8 mouse cellular contexts compared by ENCODE assay signal in genomic region chr1:61139291-61139983, GRCm38 (mm10).
DNase-seq lines count a peak whose midpoint lies in the region; ATAC-seq and TF ChIP-seq lines count a peak whose summit lies in the region.

No protein-coding gene starts in this region.

- WGBS in forebrain, embryonic 14.5 days = 3% methylated on average over 15 of the region's 15 CpGs
- 9% methylated on average over 15 of the region's 15 CpGs for WGBS in lung, embryonic 15.5 days

- intact Hi-C loops in heart, postnatal 36 days (cut with DNase I) = loop anchor here (2.0 to 5.0 kb wide), 2 partner anchors 1828 to 1847 kb away; no protein-coding TSS in a partner anchor

- H3K9ac ChIP-seq in CH12.LX (ENCODE audit: insufficient read depth, low read depth) = peak overlapping the region; percentile 67
- peak overlapping the region; percentile 50 for H3K9ac ChIP-seq in forebrain, embryonic 14.5 days (ENCODE audit: low read length)
- H3K9ac ChIP-seq in lung, embryonic 15.5 days = no peak overlapping the region

- DNase-seq in CH12.LX (ENCODE audit: extremely low read depth) = peak; percentile 79
- peak; percentile 37 for DNase-seq in adrenal gland, adult 2 months
- peak; percentile 85 for DNase-seq in forebrain, embryonic 14.5 days (ENCODE audit: low spot score)
- peak; percentile 34 to 36 for DNase-seq in heart, postnatal 36 days
- DNase-seq in layer of hippocampus, adult 8-10 months (ENCODE audit: low spot score in 2 of 2) = peak; percentile 48 to 50
- DNase-seq in right cerebral cortex, adult 2 months (ENCODE audit: low spot score in 2 of 2) = peak; percentile 38 to 59
- no peak for DNase-seq in urinary bladder, postnatal 10 days (ENCODE audit: low spot score)

- in situ Hi-C loops in CH12.LX (cut with MboI; ENCODE audit: low pct_ligation_motif_present, low pct_unique_long_range_greater_than_20kb, low sequenced_read_pairs) = loop anchor here (10.0 to 25.0 kb wide), 4 partner anchors 235 to 1848 kb away; partner anchors contain the start of gene Nrp2

- TF ChIP-seq RAD21 in CH12.LX (IDR thresholded peaks at IDR 0.05; ENCODE audit: low read depth, low read length) = peak; percentile 94

- peak; percentile 86 for TF ChIP-seq EP300 in CH12.LX (IDR thresholded peaks at IDR 0.05; ENCODE audit: low read length)

- peak overlapping the region; percentile 98 for H3K4me2 ChIP-seq in CH12.LX (ENCODE audit: insufficient read depth, low read depth, poor library complexity, severe bottlenecking)
- H3K4me2 ChIP-seq in forebrain, embryonic 14.5 days (ENCODE audit: low read length) = peak overlapping the region; percentile 46
- H3K4me2 ChIP-seq in lung, embryonic 15.5 days = peak overlapping the region; percentile 48

- H3K36me3 ChIP-seq in CH12.LX (replicated peaks in 1 of 2; ENCODE audit: control insufficient read depth in 1 of 2, insufficient read depth in 1 of 2, low read length in 1 of 2) = no peaks in the 10 kb centered on the region
- H3K36me3 ChIP-seq in forebrain, embryonic 14.5 days (ENCODE audit: control insufficient read depth, insufficient read depth, low read length) = no peaks in the 10 kb centered on the region
- H3K36me3 ChIP-seq in lung, embryonic 15.5 days = no peaks in the 10 kb centered on the region

- dilution Hi-C loops in CH12.LX (cut with MboI; ENCODE audit: extremely low pct_ligation_motif_present, extremely low pct_unique_long_range_greater_than_20kb, low sequenced_read_pairs) = no loop called here

- peak overlapping the region; percentile 80 for H3K27ac ChIP-seq in CH12.LX (ENCODE audit: insufficient read depth, low read depth)
- peak overlapping the region; percentile 65 for H3K27ac ChIP-seq in forebrain, embryonic 14.5 days (ENCODE audit: low read depth, low read length)
- H3K27ac ChIP-seq in lung, embryonic 15.5 days = no peak overlapping the region

- no peak for TF ChIP-seq POLR2A in CH12.LX (IDR thresholded peaks at IDR 0.05; ENCODE audit: low read depth, low read length)

- no peaks in the 10 kb centered on the region for H3K79me2 ChIP-seq in CH12.LX (replicated peaks; ENCODE audit: control insufficient read depth, extremely low read depth, insufficient read depth, poor library complexity, severe bottlenecking)

- ATAC-seq in forebrain, embryonic 14.5 days = peak; percentile 80
- ATAC-seq in lung, embryonic 15.5 days (ENCODE audit: borderline replicate concordance, extremely low read depth, low FRiP score, low TSS enrichment) = no peak

- no peaks in the 10 kb centered on the region for H3K9me3 ChIP-seq in CH12.LX (replicated peaks; ENCODE audit: low read length)
- H3K9me3 ChIP-seq in forebrain, embryonic 14.5 days (replicated peaks; ENCODE audit: control insufficient read depth, low read length) = no peaks in the 10 kb centered on the region
- H3K9me3 ChIP-seq in lung, embryonic 15.5 days = no peaks in the 10 kb centered on the region

- H3K4me3 ChIP-seq in CH12.LX (replicated peaks in 1 of 3; ENCODE audit: low read depth in 2 of 3, low read length in 2 of 3, poor library complexity in 1 of 3) = peak overlapping the region; percentile 16 to 41 (median 20)
- peak overlapping the region; percentile 16 for H3K4me3 ChIP-seq in forebrain, embryonic 14.5 days (ENCODE audit: low read depth, low read length)
- H3K4me3 ChIP-seq in lung, embryonic 15.5 days = peak overlapping the region; percentile 4; the same call in 1 of the 2 replicates

- H3K27me3 ChIP-seq in CH12.LX (replicated peaks) = no peaks in the 10 kb centered on the region
- H3K27me3 ChIP-seq in forebrain, embryonic 14.5 days (replicated peaks; ENCODE audit: control insufficient read depth, insufficient read depth, low read length) = no peaks in the 10 kb centered on the region
- no peaks in the 10 kb centered on the region for H3K27me3 ChIP-seq in lung, embryonic 15.5 days

- peak; percentile 70 to 91 for TF ChIP-seq CTCF in CH12.LX (conservative IDR thresholded peaks at IDR 0.05 in 1 of 2, IDR thresholded peaks at IDR 0.05 in 1 of 2; ENCODE audit: low read depth in 2 of 2, low read length in 2 of 2)

- peaks cover 27 to 62% of the 10 kb centered on the region in 2 experiments for H3K4me1 ChIP-seq in CH12.LX (ENCODE audit: control insufficient read depth in 1 of 2, insufficient read depth in 2 of 2)
- H3K4me1 ChIP-seq in forebrain, embryonic 14.5 days (ENCODE audit: control insufficient read depth, insufficient read depth, low read length) = peaks cover 42% of the 10 kb centered on the region
- H3K4me1 ChIP-seq in lung, embryonic 15.5 days = peaks cover 53% of the 10 kb centered on the region

TF ChIP-seq in CH12.LX, 34 proteins besides CTCF, POLR2A, EP300 and RAD21:
- TF ChIP-seq CHD2 (IDR thresholded peaks at IDR 0.05; ENCODE audit: low read length) = peak; percentile 98
- no peak for TF ChIP-seq MAX (IDR thresholded peaks at IDR 0.05; ENCODE audit: low read length)
- TF ChIP-seq MAFK (IDR thresholded peaks at IDR 0.05; ENCODE audit: insufficient replicate concordance, low read length) = no peak
- no peak for TF ChIP-seq MXI1 (IDR thresholded peaks at IDR 0.05; ENCODE audit: low read depth, low read length)
- TF ChIP-seq ZKSCAN1 (IDR thresholded peaks at IDR 0.05; ENCODE audit: borderline replicate concordance, low read depth, low read length) = no peak
- peak; percentile 33; the same call in 1 of the 2 replicates for TF ChIP-seq SIN3A (IDR thresholded peaks at IDR 0.05; ENCODE audit: low read length)
- TF ChIP-seq HCFC1 (IDR thresholded peaks at IDR 0.05; ENCODE audit: low read depth, low read length) = no peak
- no peak for TF ChIP-seq ZMIZ1 (IDR thresholded peaks at IDR 0.05; ENCODE audit: low read depth, low read length)
- TF ChIP-seq GABPA (IDR thresholded peaks at IDR 0.05; ENCODE audit: insufficient replicate concordance, low read depth, low read length) = no peak
- TF ChIP-seq USF2 (conservative IDR thresholded peaks at IDR 0.05; ENCODE audit: low read depth, low read length) = no peak
- TF ChIP-seq TCF12 (IDR thresholded peaks at IDR 0.05; ENCODE audit: low read depth, low read length) = peak; percentile 79
- TF ChIP-seq MEF2A (IDR thresholded peaks at IDR 0.05; ENCODE audit: borderline replicate concordance, low read depth, low read length) = peak; percentile 73; the same call in 1 of the 2 replicates
- TF ChIP-seq KAT2A (IDR thresholded peaks at IDR 0.05; ENCODE audit: insufficient replicate concordance, low read length) = no peak
- TF ChIP-seq ZC3H11A (IDR thresholded peaks at IDR 0.05; ENCODE audit: low read depth, low read length) = no peak
- TF ChIP-seq ZNF384 (IDR thresholded peaks at IDR 0.05; ENCODE audit: low read depth, low read length) = no peak
- peak; percentile 83 for TF ChIP-seq MAZ (IDR thresholded peaks at IDR 0.05; ENCODE audit: low read depth, low read length)
- no peak for TF ChIP-seq NELFE (IDR thresholded peaks at IDR 0.05; ENCODE audit: low read depth, low read length)
- TF ChIP-seq CHD1 (IDR thresholded peaks at IDR 0.05; ENCODE audit: low read depth, low read length) = no peak
- TF ChIP-seq TBP (conservative IDR thresholded peaks at IDR 0.05; ENCODE audit: low read depth, low read length) = 0 out of 2 replicates have a peak, but pooled peaks have one; percentile 42
- TF ChIP-seq RCOR1 (conservative IDR thresholded peaks at IDR 0.05; ENCODE audit: low read depth, low read length) = no peak
- TF ChIP-seq UBTF (IDR thresholded peaks at IDR 0.05; ENCODE audit: low read depth, low read length) = no peak
- TF ChIP-seq POLR2AphosphoS2 (IDR thresholded peaks at IDR 0.05; ENCODE audit: low read depth, low read length) = no peak
- TF ChIP-seq IRF4 (IDR thresholded peaks at IDR 0.05; ENCODE audit: low read depth, low read length) = peak; percentile 74
- TF ChIP-seq PAX5 (IDR thresholded peaks at IDR 0.05; ENCODE audit: low read length) = no peak
- no peak for TF ChIP-seq JUN (IDR thresholded peaks at IDR 0.05; ENCODE audit: insufficient read depth, low read depth, low read length)
- 0 out of 2 replicates have a peak, but pooled peaks have one; percentile 41 for TF ChIP-seq NRF1 (IDR thresholded peaks at IDR 0.05; ENCODE audit: low read depth, low read length)
- peak; percentile 61 for TF ChIP-seq ETS1 (conservative IDR thresholded peaks at IDR 0.05; ENCODE audit: low read depth, low read length)
- no peak for TF ChIP-seq MYC (IDR thresholded peaks at IDR 0.05; ENCODE audit: low read depth, low read length)
- TF ChIP-seq JUND (conservative IDR thresholded peaks at IDR 0.05; ENCODE audit: low read depth, low read length) = no peak
- TF ChIP-seq SMC3 (IDR thresholded peaks at IDR 0.05; ENCODE audit: low read depth, low read length) = peak; percentile 73
- TF ChIP-seq ELF1 (IDR thresholded peaks at IDR 0.05; ENCODE audit: low read depth, low read length) = no peak
- no peak for TF ChIP-seq USF1 (IDR thresholded peaks at IDR 0.05; ENCODE audit: low read depth, low read length)
- peak; percentile 37; the same call in 1 of the 2 replicates for TF ChIP-seq BHLHE40 (IDR thresholded peaks at IDR 0.05; ENCODE audit: low read depth, low read length)
- TF ChIP-seq E2F4 (IDR thresholded peaks at IDR 0.05; ENCODE audit: insufficient replicate concordance, low read depth, low read length) = no peak

Comparison
In these comparisons a context has a peak if more than half of its experiments do, and no peak if none do; other contexts are left out.
1. H3K4me2 ChIP-seq: peak in every context shown above with its lines; median percentile 98 in CH12.LX; 48 in lung, embryonic 15.5 days; 46 in forebrain, embryonic 14.5 days.